In the genomic region with DNA sequence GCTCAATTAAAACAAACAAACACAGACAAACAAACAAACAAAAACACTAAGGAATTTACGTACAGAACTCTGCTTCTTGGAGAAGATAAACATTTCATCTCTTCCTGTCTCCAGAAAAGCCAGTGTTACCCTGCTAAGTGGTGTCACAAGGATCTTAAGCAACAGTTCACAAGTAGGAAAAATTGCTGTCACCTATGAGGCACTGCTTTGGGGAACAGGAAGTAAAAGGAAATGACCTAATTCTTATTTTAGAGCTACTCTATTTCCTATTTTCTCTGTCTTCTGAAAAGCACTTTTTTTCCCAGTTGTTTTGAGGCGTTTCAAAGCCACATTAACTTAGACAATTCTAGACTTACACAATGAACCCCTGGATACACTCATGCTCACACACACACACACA, we compare ENCODE assay signal across 17 mouse cellular contexts. TPM values are rescaled to one million over a fixed set of nuclear protein-coding genes. Genes with fewer than 3 reads are reported as not detected.
DNase-seq lines count a peak whose midpoint lies in the region; ATAC-seq and TF ChIP-seq lines count a peak whose summit lies in the region.
"Had no signal": no experiment of that assay in that cellular context is flagged by ENCODE, and none has a peak within 500 bp of the region (broad histone marks: within the 10 kb centered on the region; RNA-seq: fewer than 3 reads in every experiment).

No protein-coding gene starts in this region.

- H3K9me3 ChIP-seq in heart, embryonic 15.5 days (replicated peaks): no peaks in the 10 kb centered on the region
- H3K9me3 ChIP-seq: embryonic facial prominence, embryonic 15.5 days; hindbrain, embryonic 13.5 days; midbrain, embryonic 12.5 days had no signal

- TF ChIP-seq CTCF in spleen, adult 2 months (IDR thresholded peaks at IDR 0.05; ENCODE audit: extremely low read depth, insufficient read depth, insufficient read length, insufficient replicate concordance): no peak

- WGBS in heart, embryonic 15.5 days: 51% methylated on average over 2 of the region's 2 CpGs
- WGBS in spleen, adult 2 months: 22% methylated on average over 2 of the region's 2 CpGs

- no peak overlapping the region for H3K4me2 ChIP-seq in heart, embryonic 15.5 days
- H3K4me2 ChIP-seq: embryonic facial prominence, embryonic 15.5 days; hindbrain, embryonic 13.5 days; midbrain, embryonic 12.5 days had no signal

- no peak overlapping the region for H3K9ac ChIP-seq in heart, embryonic 15.5 days
- H3K9ac ChIP-seq: embryonic facial prominence, embryonic 15.5 days; hindbrain, embryonic 13.5 days; midbrain, embryonic 12.5 days had no signal

- no peaks in the 10 kb centered on the region for H3K36me3 ChIP-seq in heart, embryonic 15.5 days
- H3K36me3 ChIP-seq in spleen, adult 2 months (ENCODE audit: control insufficient read depth, insufficient read depth, low read length): no peaks in the 10 kb centered on the region
- H3K36me3 ChIP-seq: embryonic facial prominence, embryonic 15.5 days; hindbrain, embryonic 13.5 days; midbrain, embryonic 12.5 days had no signal

- peaks cover 7% of the 10 kb centered on the region for H3K4me1 ChIP-seq in heart, embryonic 15.5 days (replicated peaks)
- H3K4me1 ChIP-seq in spleen, adult 2 months (ENCODE audit: control insufficient read depth, insufficient read depth, insufficient read length): peaks cover 30% of the 10 kb centered on the region
- H3K4me1 ChIP-seq: embryonic facial prominence, embryonic 15.5 days; hindbrain, embryonic 13.5 days; midbrain, embryonic 12.5 days had no signal

- no peak for TF ChIP-seq POLR2A in spleen, adult 2 months (IDR thresholded peaks at IDR 0.05; ENCODE audit: low read depth, low read length)

- H3K4me3 ChIP-seq in heart, embryonic 15.5 days: no peak overlapping the region
- no peak overlapping the region for H3K4me3 ChIP-seq in spleen, adult 2 months (ENCODE audit: extremely low read depth, insufficient read depth, insufficient read length)
- H3K4me3 ChIP-seq: embryonic facial prominence, embryonic 15.5 days; hindbrain, embryonic 13.5 days; midbrain, embryonic 12.5 days had no signal

- H3K27ac ChIP-seq in heart, embryonic 15.5 days: peak overlapping the region; percentile 4; the same call in 1 of the 2 replicates
- H3K27ac ChIP-seq in spleen, adult 2 months (ENCODE audit: insufficient read depth, low read length): peak overlapping the region; percentile 80
- H3K27ac ChIP-seq: embryonic facial prominence, embryonic 15.5 days; hindbrain, embryonic 13.5 days; midbrain, embryonic 12.5 days had no signal

- H3K27me3 ChIP-seq in heart, embryonic 15.5 days: no peaks in the 10 kb centered on the region
- no peaks in the 10 kb centered on the region for H3K27me3 ChIP-seq in spleen, adult 2 months (ENCODE audit: control insufficient read depth, insufficient read depth, low read length)
- H3K27me3 ChIP-seq: embryonic facial prominence, embryonic 15.5 days; hindbrain, embryonic 13.5 days; midbrain, embryonic 12.5 days had no signal

- DNase-seq in heart, adult 18-20 months: no peak
- peak in 1 of 2 experiments; percentile 66 for DNase-seq in spleen, adult 2 months (ENCODE audit: low read depth in 1 of 2, low spot score in 2 of 2)
- no peak for DNase-seq in spleen, postnatal 14 days (ENCODE audit: low spot score in 2 of 2)
- DNase-seq in induced T-regulatory cell, adult 2 months (ENCODE audit: low read depth): peak; percentile 41
- no peak for DNase-seq in adrenal gland, adult 2 months
- no peak for DNase-seq in cerebellum, adult 11 months
- DNase-seq: adrenal gland, postnatal 10 days; gastrocnemius, postnatal 14 days; kidney, adult 18-20 months; left cerebral cortex, postnatal 4 days; spleen, adult 18-20 months; thymus, adult 2 months had no signal

- no peak for ATAC-seq in heart, embryonic 15.5 days (replicated peaks; ENCODE audit: insufficient number of reproducible peaks, insufficient read depth, low FRiP score, low read depth)
- ATAC-seq: forebrain, embryonic 14.5 days had no signal

RNA-seq across cellular contexts. Expression of a gene that starts 12.6 kb away (rescaled TPM):
- polyA plus RNA-seq in heart, embryonic 15.5 days (2015; fragmentation: Nextera tagmentation; extraction: Ambion mirVana): 60.3 and 84.6 TPM in 2 replicates
- 100 to 1,000 TPM; 294 to 314 TPM for total RNA-seq in heart, adult 18-20 months (2021)
- polyA plus RNA-seq in spleen, adult 2 months (2012; rRNA removed): 8.8 and 9.5 TPM in 2 replicates
- total RNA-seq in adrenal gland, adult 2 months (2021): 10 to 100 TPM; 31.1 to 40.7 TPM
- 8.9 and 16.4 TPM in 2 replicates for polyA plus RNA-seq in adrenal gland, adult 2 months (2012; rRNA removed)
